Mouse (Mus musculus) hindbrain, postnatal 0 days (tissue): Measurements from ENCODE around the gene Havcr2. TPM values are rescaled to one million over a fixed set of nuclear protein-coding genes. Genes with fewer than 3 reads are reported as not detected.
"Not testable (repeated sequence)": the region's sequence is repeated elsewhere in the genome, so short reads cannot be mapped to it uniquely, and the experiment has no call there.

Experiments
- ATAC-seq: fragments of 200-750 bp; cut with Nextera tagmentation; 2 replicates; pipeline ENCODE4 v1.8.0; 2017; ENCODE audit warnings: mild to moderate bottlenecking, moderate TSS enrichment, moderate library complexity
- DNase-seq: peaks from one replicate; pipeline ENCODE4 v3.0.0-alpha.2; 2015; ENCODE audit warnings: low spot score
- H3K27ac ChIP-seq: fragments of 300-500 bp; sonication (generic); 2 replicates; pipeline ENCODE4 v1.5.1; 2014; ENCODE audit warnings: mild to moderate bottlenecking
- H3K27me3 ChIP-seq: fragments of 300-500 bp; sonication (generic); 2 replicates; pipeline ENCODE4 v1.6.1; 2014; ENCODE audit warnings: low read length, mixed read lengths; ENCODE audit not compliant: insufficient read depth
- H3K36me3 ChIP-seq: fragments of 300-500 bp; sonication (generic); 2 replicates; pipeline ENCODE4 v1.6.1; 2014; ENCODE audit warnings: low read length, mixed read lengths; ENCODE audit not compliant: insufficient read depth
- H3K4me1 ChIP-seq: fragments of 300-500 bp; sonication (generic); 2 replicates; pipeline ENCODE4 v1.6.1; 2014; ENCODE audit warnings: antibody characterized with exemption, low read length, mixed read lengths; ENCODE audit not compliant: insufficient read depth
- H3K4me2 ChIP-seq: fragments of 300-500 bp; sonication (generic); 2 replicates; pipeline ENCODE4 v1.6.1; 2014; ENCODE audit warnings: low read depth, mild to moderate bottlenecking, low read length, moderate library complexity, mixed read lengths
- H3K4me3 ChIP-seq: fragments of 300-500 bp; sonication (generic); 2 replicates; pipeline ENCODE4 v1.5.1; 2014; ENCODE audit warnings: low read length
- H3K9ac ChIP-seq: fragments of 300-500 bp; sonication (generic); replicated peaks from 2 replicates; pipeline ENCODE4 v1.6.1; 2014; ENCODE audit warnings: mild to moderate bottlenecking, low read length, moderate library complexity, mixed read lengths
- H3K9me3 ChIP-seq: fragments of 300-500 bp; sonication (generic); 2 replicates; pipeline ENCODE4 v1.6.1; 2016; ENCODE audit warnings: low read length, mixed read lengths
- CTCF ChIP-seq: IDR thresholded peaks from 2 replicates; pipeline ENCODE4 v1.5.1; 2016; ENCODE audit warnings: antibody characterized with exemption, control low read depth, low read depth
- WGBS: fragments of 180-500 bp; shearing (Covaris S2); extraction: QIAGEN DNeasy Blood & Tissue Kit; methylation state at CpG from one replicate; pipeline ENCODE4 v1.1.7; 2014; 5-methylcytosine and 5-hydroxymethylcytosine counted together
- polyA plus RNA-seq: library from polyadenylated mRNA; unstranded; fragments of >200 nt; fragmentation: Nextera tagmentation; extraction: Ambion mirVana; gene quantifications from 2 replicates; pipeline ENCODE4 v1.2.1, GENCODE M21; 2015
- total RNA-seq: library from RNA; depleted of rRNA; stranded (reverse); fragments of >200 nt; gene quantifications from 2 replicates; pipeline ENCODE4 v1.2.3, GENCODE M21; 2014

The Havcr2 gene
- total and polyA plus RNA-seq, 2 experiments from 2014 or later: 0.21 to 0.24 TPM

GRCm38 (mm10) chr11:46479311-46479710 is 24.6 kb downstream of the Havcr2 start:
- no peak for DNase-seq
- ATAC-seq: no peak
- 91% methylated on average over 9 of the region's 9 CpGs for WGBS
- no peaks in the 10 kb centered on the region for H3K4me1 ChIP-seq
- H3K9ac ChIP-seq: no peak overlapping the region
- no peaks in the 10 kb centered on the region for H3K27me3 ChIP-seq
- no peak overlapping the region for H3K4me3 ChIP-seq
- no peaks in the 10 kb centered on the region for H3K9me3 ChIP-seq
- TF ChIP-seq CTCF: no peak
- no peak overlapping the region for H3K4me2 ChIP-seq
- H3K36me3 ChIP-seq: no peaks in the 10 kb centered on the region
- no peak overlapping the region for H3K27ac ChIP-seq

GRCm38 (mm10) chr11:46480517-46480916 is 25.8 kb downstream of the Havcr2 start:
- H3K4me2 ChIP-seq: no peak overlapping the region
- no peaks in the 10 kb centered on the region for H3K4me1 ChIP-seq
- ATAC-seq: no peak

GRCm38 (mm10) chr11:46488231-46488630 is 33.5 kb downstream of the Havcr2 start:
- no peak overlapping the region for H3K4me2 ChIP-seq
- no peaks in the 10 kb centered on the region for H3K4me1 ChIP-seq
- H3K27me3 ChIP-seq: no peaks in the 10 kb centered on the region
- ATAC-seq (no peak), DNase-seq (no peak)
- no peak overlapping the region for H3K9ac ChIP-seq
- no peak for TF ChIP-seq CTCF
- no peaks in the 10 kb centered on the region for H3K9me3 ChIP-seq
- H3K36me3 ChIP-seq: no peaks in the 10 kb centered on the region
- WGBS: 5% methylated on average over 1 of the region's 1 CpGs
- H3K4me3 ChIP-seq: no peak overlapping the region
- no peak overlapping the region for H3K27ac ChIP-seq

More at GRCm38 (mm10) chr11:46480517-46480916, 25.8 kb downstream of the Havcr2 start:
- no peak for TF ChIP-seq CTCF
- H3K9ac ChIP-seq: no peak overlapping the region
- no peak overlapping the region for H3K27ac ChIP-seq
- no peak for DNase-seq
- H3K36me3 ChIP-seq: no peaks in the 10 kb centered on the region
- WGBS: 87% methylated on average over 7 of the region's 7 CpGs
- H3K9me3 ChIP-seq: no peaks in the 10 kb centered on the region
- H3K4me3 ChIP-seq: no peak overlapping the region
- no peaks in the 10 kb centered on the region for H3K27me3 ChIP-seq

- Histone ChIP-seq H3K4me1 (no peaks in the 10 kb centered on the region), H3K4me3 (no peak overlapping the region), H3K27ac (no peak overlapping the region), H3K9me3 (no peaks in the 10 kb centered on the region), H3K9ac (no peak overlapping the region), H3K36me3 (no peaks in the 10 kb centered on the region), H3K27me3 (no peaks in the 10 kb centered on the region), H3K4me2 (no peak overlapping the region)
- DNase-seq (no peak), ATAC-seq (no peak)
- TF ChIP-seq CTCF: no peak
- WGBS: 82% methylated on average over 2 of the region's 2 CpGs
These were observed 33.9 kb downstream of the Havcr2 start for GRCm38 (mm10) chr11:46488650-46489049.

GRCm38 (mm10) chr11:46507146-46507545 is 52.4 kb downstream of the Havcr2 start:
- Histone ChIP-seq H3K36me3 (no peaks in the 10 kb centered on the region), H3K4me3 (no peak overlapping the region), H3K9ac (no peak overlapping the region), H3K4me2 (no peak overlapping the region), H3K9me3 (no peaks in the 10 kb centered on the region), H3K27ac (no peak overlapping the region), H3K27me3 (no peaks in the 10 kb centered on the region), H3K4me1 (no peaks in the 10 kb centered on the region)
- ATAC-seq (no peak), DNase-seq (no peak)
- no peak for TF ChIP-seq CTCF
- 71% methylated on average over 3 of the region's 3 CpGs for WGBS

- WGBS: 95% methylated on average over 5 of the region's 5 CpGs
- no peak for ATAC-seq
- Histone ChIP-seq H3K27ac (no peak overlapping the region), H3K9ac (no peak overlapping the region), H3K9me3 (no peaks in the 10 kb centered on the region), H3K4me2 (no peak overlapping the region), H3K4me3 (no peak overlapping the region), H3K4me1 (no peaks in the 10 kb centered on the region), H3K36me3 (no peaks in the 10 kb centered on the region), H3K27me3 (no peaks in the 10 kb centered on the region)
- DNase-seq: no peak
- TF ChIP-seq CTCF: no peak
These were observed 55.2 kb downstream of the Havcr2 start for GRCm38 (mm10) chr11:46509900-46510299.

- not testable (repeated sequence) for H3K4me3 ChIP-seq, H3K36me3 ChIP-seq, DNase-seq, H3K4me1 ChIP-seq, H3K9ac ChIP-seq, H3K27ac ChIP-seq, H3K4me2 ChIP-seq, ATAC-seq, H3K27me3 ChIP-seq, H3K9me3 ChIP-seq
- WGBS: 90% methylated on average over 5 of the region's 5 CpGs
These were observed 66.6 kb downstream of the Havcr2 start for GRCm38 (mm10) chr11:46521341-46521740.

- Histone ChIP-seq H3K27ac (no peak overlapping the region), H3K27me3 (no peaks in the 10 kb centered on the region), H3K4me2 (no peak overlapping the region), H3K4me1 (no peaks in the 10 kb centered on the region), H3K9me3 (no peaks in the 10 kb centered on the region), H3K9ac (no peak overlapping the region), H3K4me3 (no peak overlapping the region), H3K36me3 (no peaks in the 10 kb centered on the region)
- ATAC-seq (no peak), DNase-seq (no peak)
- 90% methylated on average over 3 of the region's 3 CpGs for WGBS
- TF ChIP-seq CTCF: peak; percentile 26
These were observed 68.0 kb downstream of the Havcr2 start for GRCm38 (mm10) chr11:46522719-46523118.
